Comparison of ENCODE assay signal across 12 mouse cellular contexts in genomic region chr4:149247156-149247633, GRCm38 (mm10).
A peak's percentile ranks its signal among the peaks of the same experiment; 100 is the strongest.
DNase-seq lines count a peak whose midpoint lies in the region; ATAC-seq lines count a peak whose summit lies in the region.
"Had no signal": no experiment of that assay in that cellular context is flagged by ENCODE, and none has a peak within 500 bp of the region (broad histone marks: within the 10 kb centered on the region; RNA-seq: fewer than 3 reads in every experiment).

No protein-coding gene starts in this region.

- no peaks in the 10 kb centered on the region for H3K4me1 ChIP-seq in embryonic facial prominence, embryonic 11.5 days (ENCODE audit: control insufficient read depth, insufficient read depth, low read length)
- H3K4me1 ChIP-seq in embryonic facial prominence, embryonic 10.5 days = no peaks in the 10 kb centered on the region
- peaks cover 11% of the 10 kb centered on the region for H3K4me1 ChIP-seq in forebrain, embryonic 16.5 days (replicated peaks; ENCODE audit: control insufficient read depth, insufficient read depth, low read length)
- peaks cover 19% of the 10 kb centered on the region for H3K4me1 ChIP-seq in midbrain, embryonic 12.5 days

- H3K36me3 ChIP-seq in embryonic facial prominence, embryonic 11.5 days (replicated peaks; ENCODE audit: control insufficient read depth, insufficient read depth, low read depth, low read length) = peaks cover 2% of the 10 kb centered on the region; the same call in 1 of the 2 replicates
- peaks cover 88% of the 10 kb centered on the region for H3K36me3 ChIP-seq in embryonic facial prominence, embryonic 10.5 days (replicated peaks)
- peaks cover 33% of the 10 kb centered on the region for H3K36me3 ChIP-seq in forebrain, embryonic 16.5 days (ENCODE audit: control insufficient read depth, insufficient read depth)
- H3K36me3 ChIP-seq in midbrain, embryonic 12.5 days = peaks cover 77% of the 10 kb centered on the region

- no peak overlapping the region for H3K4me3 ChIP-seq in embryonic facial prominence, embryonic 11.5 days (ENCODE audit: low read depth, low read length)
- H3K4me3 ChIP-seq in embryonic facial prominence, embryonic 10.5 days = no peak overlapping the region
- H3K4me3 ChIP-seq in forebrain, embryonic 16.5 days (replicated peaks; ENCODE audit: low read length) = no peak overlapping the region
- no peak overlapping the region for H3K4me3 ChIP-seq in midbrain, embryonic 12.5 days

- no peak overlapping the region for H3K27ac ChIP-seq in embryonic facial prominence, embryonic 11.5 days (replicated peaks; ENCODE audit: low read depth, low read length)
- no peak overlapping the region for H3K27ac ChIP-seq in embryonic facial prominence, embryonic 10.5 days (replicated peaks)
- H3K27ac ChIP-seq in forebrain, embryonic 16.5 days (ENCODE audit: low read length) = peak overlapping the region; percentile 83
- peak overlapping the region; percentile 89 for H3K27ac ChIP-seq in midbrain, embryonic 12.5 days (replicated peaks)

- ATAC-seq in embryonic facial prominence, embryonic 11.5 days (replicated peaks; ENCODE audit: insufficient number of reproducible peaks, low FRiP score, low TSS enrichment, low read depth) = no peak
- peak; percentile 84 for ATAC-seq in forebrain, embryonic 16.5 days
- peak; percentile 70; the same call in 1 of the 2 replicates for ATAC-seq in midbrain, embryonic 12.5 days (ENCODE audit: low FRiP score, low read depth)

- H3K9ac ChIP-seq in embryonic facial prominence, embryonic 11.5 days (replicated peaks; ENCODE audit: low read length) = no peak overlapping the region
- H3K9ac ChIP-seq in forebrain, embryonic 16.5 days (replicated peaks; ENCODE audit: low read depth, low read length) = no peak overlapping the region
- H3K9ac ChIP-seq in midbrain, embryonic 12.5 days (replicated peaks) = no peak overlapping the region

- no peak overlapping the region for H3K4me2 ChIP-seq in embryonic facial prominence, embryonic 11.5 days (ENCODE audit: low read depth, low read length)
- peak overlapping the region; percentile 4; the same call in 1 of the 2 replicates for H3K4me2 ChIP-seq in forebrain, embryonic 16.5 days (ENCODE audit: low read length)
- peak overlapping the region; percentile 22 for H3K4me2 ChIP-seq in midbrain, embryonic 12.5 days (replicated peaks)

- WGBS in embryonic facial prominence, embryonic 11.5 days = 52% methylated on average over 8 of the region's 8 CpGs
- WGBS in embryonic facial prominence, embryonic 10.5 days = 53% methylated on average over 8 of the region's 8 CpGs
- whole genome bisulfite sequencing in forebrain, embryonic 16.5 days = 9% methylated on average over 8 of the region's 8 CpGs
- WGBS in midbrain, embryonic 12.5 days = 34% methylated on average over 8 of the region's 8 CpGs

- peak; percentile 2 for DNase-seq in embryonic facial prominence, embryonic 11.5 days (ENCODE audit: low spot score)
- no peak for DNase-seq in embryonic facial prominence, embryonic 10.5 days (ENCODE audit: low spot score)
- DNase-seq in brain, adult 2 months (ENCODE audit: low read depth, low spot score) = peak; percentile 84
- DNase-seq in spleen, postnatal 4 days (ENCODE audit: low spot score in 2 of 2) = no peak
- no peak for DNase-seq in heart, adult 8-10 months (ENCODE audit: low spot score)
- DNase-seq in T-cell, adult 2 months (ENCODE audit: low spot score) = no peak
- DNase-seq: adrenal gland, postnatal 36 days; kidney, postnatal 36 days; liver; lung, postnatal 4 days had no signal

- no peaks in the 10 kb centered on the region for H3K9me3 ChIP-seq in embryonic facial prominence, embryonic 11.5 days (replicated peaks; ENCODE audit: control insufficient read depth, low read length)
- no peaks in the 10 kb centered on the region for H3K9me3 ChIP-seq in embryonic facial prominence, embryonic 10.5 days
- H3K9me3 ChIP-seq in forebrain, embryonic 16.5 days (ENCODE audit: control insufficient read depth, low read length) = no peaks in the 10 kb centered on the region
- H3K9me3 ChIP-seq in midbrain, embryonic 12.5 days = no peaks in the 10 kb centered on the region

- no peaks in the 10 kb centered on the region for H3K27me3 ChIP-seq in embryonic facial prominence, embryonic 11.5 days (ENCODE audit: control insufficient read depth, insufficient read depth, low read length)
- no peaks in the 10 kb centered on the region for H3K27me3 ChIP-seq in embryonic facial prominence, embryonic 10.5 days (replicated peaks; ENCODE audit: low read depth, poor library complexity, severe bottlenecking)
- no peaks in the 10 kb centered on the region for H3K27me3 ChIP-seq in forebrain, embryonic 16.5 days (replicated peaks; ENCODE audit: control insufficient read depth, insufficient read depth, low read length)
- no peaks in the 10 kb centered on the region for H3K27me3 ChIP-seq in midbrain, embryonic 12.5 days

Comparison
In these comparisons a context has a peak if more than half of its experiments do, and no peak if none do; other contexts are left out.
1. DNase-seq: peak in embryonic facial prominence, embryonic 11.5 days (single experiment) and brain, adult 2 months (single experiment); none in embryonic facial prominence, embryonic 10.5 days (single experiment), spleen, postnatal 4 days (0 of 2), heart, adult 8-10 months (single experiment) and T-cell, adult 2 months (single experiment).
2. H3K27ac ChIP-seq: peak in forebrain, embryonic 16.5 days (single experiment) and midbrain, embryonic 12.5 days (single experiment); none in embryonic facial prominence, embryonic 11.5 days (single experiment) and embryonic facial prominence, embryonic 10.5 days (single experiment).